Mouse (Mus musculus): ENCODE measurements around the gene Plek2.

The Plek2 gene

DNA sequence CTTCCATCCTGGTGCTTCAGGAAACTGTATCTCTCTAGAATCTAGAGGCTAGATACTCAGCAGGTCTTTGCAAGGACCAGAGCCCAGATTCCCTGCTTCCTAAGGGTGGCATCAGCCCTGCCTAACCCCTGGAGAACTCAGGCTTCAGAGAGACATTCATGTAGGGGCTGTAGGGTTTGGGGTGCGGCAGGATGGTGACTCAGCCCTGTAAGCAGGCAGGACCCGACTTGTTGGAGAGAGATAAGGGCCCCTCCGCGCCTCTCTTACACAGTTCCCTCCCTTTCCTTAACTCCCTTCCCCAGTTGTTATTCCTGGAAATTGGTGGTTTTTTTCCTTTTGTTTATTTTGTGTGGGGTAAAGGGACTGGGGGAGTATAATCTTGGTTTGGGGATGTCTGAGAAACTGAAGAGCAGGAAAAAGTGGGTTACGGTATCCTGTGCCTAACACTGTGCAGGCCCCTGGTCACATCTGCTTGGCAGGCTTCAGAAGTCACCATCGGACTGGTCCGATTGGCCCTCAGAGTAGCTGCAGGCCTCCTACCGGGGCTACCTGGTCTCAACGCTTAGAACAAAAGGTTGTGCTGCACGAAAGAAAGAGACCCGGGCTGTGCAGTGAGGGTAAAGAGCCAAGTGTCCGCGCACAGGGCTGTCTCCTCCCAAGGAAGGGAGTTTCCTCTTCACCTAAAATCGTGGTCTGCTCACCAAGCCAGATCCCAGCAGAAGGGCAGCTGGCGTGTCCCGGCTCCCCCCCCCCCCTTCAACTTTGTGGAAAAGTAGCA is 4.1 kb upstream of the Plek2 start:
- no peak for DNase-seq

DNA sequence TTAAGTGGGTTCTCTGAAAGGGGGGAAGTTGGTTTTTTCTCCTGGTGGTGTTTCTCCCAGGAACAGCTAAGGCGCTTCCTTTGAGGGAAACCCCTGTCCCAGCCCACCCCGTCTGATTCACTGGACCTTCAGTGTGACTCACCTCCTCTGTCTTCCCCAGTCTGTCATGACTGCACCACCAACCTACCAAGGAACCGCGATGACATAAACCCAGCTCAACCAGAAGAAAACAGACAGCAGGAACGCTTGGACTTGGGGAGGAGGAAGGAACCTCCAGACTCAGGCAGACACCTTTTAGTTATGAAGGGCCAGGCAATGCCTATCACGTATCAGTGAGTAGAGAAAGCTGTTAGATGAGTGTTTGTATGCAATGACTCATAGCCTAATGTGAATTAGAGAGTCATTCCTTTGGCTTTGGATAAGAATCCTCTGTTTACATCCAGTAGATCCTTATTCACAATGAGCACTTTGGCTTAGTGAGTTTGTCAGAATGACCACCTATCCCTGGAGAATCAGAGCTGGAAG is 1.4 kb upstream of the Plek2 start:
- DNase-seq, result no peak

DNA sequence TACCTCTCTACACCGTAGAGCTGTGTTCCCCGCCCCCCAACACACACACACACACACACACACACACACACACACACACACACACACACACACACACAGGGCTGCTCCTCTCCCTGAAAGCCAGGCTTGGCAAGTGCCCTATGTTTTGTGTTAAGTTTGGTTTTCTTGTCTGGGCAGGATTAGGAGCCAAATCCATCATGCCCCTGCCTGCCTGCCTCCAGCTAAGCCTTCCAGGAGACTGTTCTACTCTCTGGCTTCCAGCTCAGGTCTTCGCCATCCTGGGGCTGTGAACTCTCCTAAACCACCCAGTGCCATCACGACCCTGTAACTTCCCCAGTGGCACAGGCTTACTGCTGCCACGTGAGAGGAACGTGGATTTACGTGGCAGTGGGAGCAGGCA is 2.3 kb downstream of the Plek2 start:
- DNase-seq, result no peak

DNA sequence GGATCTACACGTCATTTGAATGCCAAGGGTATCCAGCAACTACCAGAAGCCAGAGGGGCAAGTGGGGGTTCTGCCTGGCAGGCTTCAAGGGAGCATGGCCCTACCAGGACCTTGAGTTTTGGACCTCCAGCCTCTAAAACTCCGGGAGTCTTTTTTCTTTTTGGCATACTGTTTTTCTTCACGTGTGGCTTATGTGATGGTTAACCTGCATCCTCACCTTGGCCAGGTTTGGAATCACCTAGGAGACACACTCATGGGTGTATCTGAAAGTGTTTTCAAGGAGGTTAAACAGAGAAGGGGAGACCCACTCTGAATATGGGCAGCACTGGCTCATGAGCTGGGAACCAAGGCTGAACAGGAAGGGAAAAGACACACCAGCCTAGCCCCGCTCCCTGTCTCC is 3.5 kb downstream of the Plek2 start:
- DNase-seq, result no peak

DNA sequence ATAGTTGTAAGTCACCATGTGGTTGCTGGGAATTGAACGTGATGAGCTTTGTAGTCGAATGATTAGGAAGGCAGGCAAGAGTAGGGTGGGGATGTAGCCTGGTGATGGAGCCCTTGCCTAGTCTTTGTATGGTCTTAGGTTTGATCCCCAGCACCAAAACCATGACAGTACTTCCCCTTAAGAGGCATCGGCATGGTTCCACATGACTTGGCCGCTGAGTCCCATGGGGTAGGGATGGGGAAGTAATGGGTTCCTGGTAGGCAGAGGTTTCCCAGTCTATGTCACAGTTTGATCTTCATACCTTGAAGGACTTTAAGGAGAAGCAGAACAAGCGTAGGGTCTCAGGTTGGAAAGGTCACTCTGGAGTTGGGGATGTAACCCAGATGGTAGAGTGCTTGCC is 5.3 kb downstream of the Plek2 start:
- no peak for DNase-seq

DNA sequence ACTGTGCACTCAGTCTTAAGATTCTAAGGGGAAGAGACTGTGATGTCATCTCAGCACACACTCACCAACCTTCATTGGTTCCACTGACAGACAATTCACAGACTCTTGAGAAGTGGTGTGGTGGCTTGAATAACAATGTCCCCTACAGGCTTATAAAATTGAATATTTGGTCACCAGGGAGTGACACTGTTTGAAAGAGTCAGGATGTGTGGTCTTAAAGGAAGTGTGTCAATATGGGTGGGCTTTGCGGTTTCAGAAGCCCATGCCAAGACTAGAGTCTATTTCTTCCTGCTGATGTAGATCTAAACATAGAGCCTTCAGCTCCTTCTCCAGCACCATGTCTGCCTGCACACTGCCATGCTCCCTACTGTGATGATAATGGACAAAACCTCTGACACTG is 8.9 kb downstream of the Plek2 start:
- DNase-seq, result no peak

DNA sequence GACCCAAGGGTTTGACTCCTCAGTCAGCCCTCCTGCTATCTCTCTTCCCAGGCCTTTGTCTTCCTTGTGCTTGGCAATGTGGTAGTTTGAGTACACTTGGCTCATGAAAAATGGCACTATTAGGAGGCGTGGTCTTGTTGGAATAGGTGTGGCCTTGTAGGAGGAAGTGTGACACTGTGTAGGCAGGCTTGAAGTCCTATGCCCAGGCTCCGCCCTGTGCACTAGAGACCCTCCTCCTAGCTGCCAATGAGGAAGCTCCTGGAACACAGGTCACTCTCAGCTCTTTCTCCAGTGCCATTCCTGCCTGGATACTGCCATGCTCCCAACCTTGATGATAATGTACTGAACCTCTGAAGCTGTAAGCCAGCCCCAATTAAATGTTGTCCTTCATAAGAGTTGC is 15.6 kb downstream of the Plek2 start:
- no peak for DNase-seq

DNA sequence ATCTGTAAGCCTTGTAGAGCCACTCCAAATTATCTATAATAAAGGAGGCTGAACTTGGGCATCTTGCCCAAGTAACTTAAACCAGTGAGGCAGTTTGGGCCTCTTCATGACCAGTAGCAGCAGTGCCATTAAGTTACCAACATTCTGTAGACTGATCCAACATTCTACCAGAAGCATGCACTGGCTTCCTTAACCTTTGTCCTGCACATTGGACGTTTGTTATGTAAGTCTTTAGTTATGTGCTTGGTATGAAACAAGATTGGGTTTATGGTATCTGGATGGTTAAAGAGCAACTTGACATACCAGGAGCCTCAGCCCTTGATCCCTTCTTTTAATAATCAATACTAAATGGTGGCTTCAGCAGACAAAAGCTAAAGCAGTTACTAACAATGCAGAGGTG is 16.7 kb downstream of the Plek2 start:
- no peak for DNase-seq

DNA sequence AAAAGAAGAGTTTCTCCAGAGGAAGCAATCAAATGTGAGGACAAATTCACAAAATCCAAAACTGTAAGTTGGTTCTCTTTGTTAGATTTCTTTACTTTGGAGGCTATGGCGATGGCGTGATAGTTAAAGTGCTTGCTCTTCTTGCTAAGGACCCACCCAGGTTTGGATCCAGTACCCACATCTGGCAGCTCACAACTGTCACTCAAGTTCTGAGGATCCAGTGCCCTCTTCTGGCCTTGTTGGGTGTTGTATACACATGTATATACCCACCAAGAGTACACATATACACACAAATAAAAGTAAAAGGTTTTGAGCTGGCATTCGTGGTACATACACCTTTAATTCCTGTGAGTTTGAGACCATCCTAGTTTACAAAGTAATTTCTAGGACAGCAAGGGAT is 32.2 kb downstream of the Plek2 start:
- DNase-seq, result no peak

DNA sequence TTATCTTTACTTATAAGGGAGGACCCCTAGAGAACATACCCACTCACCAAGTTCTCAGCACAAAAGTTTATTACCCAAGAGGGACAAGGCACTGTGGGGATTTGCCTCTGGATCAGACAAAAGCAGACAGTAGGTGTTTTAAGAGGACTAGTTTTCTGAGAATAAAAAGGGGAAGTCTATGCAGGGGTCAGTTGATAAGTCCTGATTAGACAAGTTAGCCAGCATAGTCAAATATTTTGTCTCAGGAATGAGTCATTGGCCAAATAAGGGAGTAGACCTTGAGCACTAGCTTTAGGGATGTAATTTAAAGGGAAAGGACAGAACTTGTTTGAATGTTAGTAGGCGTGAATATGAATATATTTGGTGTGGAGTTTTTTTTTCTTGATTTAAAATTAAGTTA is 38.6 kb downstream of the Plek2 start:
- no peak for DNase-seq

DNA sequence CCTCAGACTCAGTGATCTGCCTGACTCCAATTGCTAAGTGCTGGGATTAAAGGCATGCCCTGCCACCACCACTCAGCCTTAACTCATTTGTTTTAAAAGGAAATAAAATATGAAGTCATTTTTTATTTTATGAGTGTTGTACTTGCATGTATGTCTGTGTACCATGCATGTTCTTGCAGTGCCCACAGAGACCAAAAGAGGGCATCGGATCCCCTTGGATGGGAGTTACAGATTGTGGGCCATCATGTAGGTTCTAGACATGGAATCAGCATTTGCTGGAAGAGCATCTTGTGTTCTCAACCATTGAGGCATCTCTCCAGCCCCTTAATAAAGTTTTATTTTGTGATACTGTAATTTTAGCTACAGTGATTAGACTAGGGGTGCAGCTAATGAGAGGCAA is 41.3 kb downstream of the Plek2 start:
- DNase-seq, result peak; percentile 14

DNA sequence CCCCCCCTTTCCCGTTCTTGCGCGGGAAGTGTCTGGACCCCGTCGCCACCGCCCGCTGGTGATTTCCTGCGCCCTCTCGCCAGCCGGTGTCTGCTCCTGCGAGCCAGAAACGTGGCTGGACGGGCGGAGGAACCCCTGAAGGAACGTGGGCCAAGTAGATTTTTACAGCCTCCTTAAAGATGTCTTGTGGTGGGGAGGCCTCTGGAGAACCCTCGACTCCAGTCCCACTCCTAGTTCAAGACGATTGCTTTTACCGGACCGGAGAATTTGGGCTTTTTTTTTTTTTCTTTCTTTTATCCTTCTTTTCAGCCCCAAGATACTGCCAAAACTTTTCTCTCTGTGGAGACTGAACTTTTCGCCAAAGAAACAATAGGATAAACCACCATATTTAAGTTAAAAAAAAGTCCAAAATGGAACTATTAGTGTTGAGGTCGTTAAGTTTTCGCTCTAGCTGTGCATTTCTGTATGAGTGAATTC is 44.5 kb downstream of the Plek2 start:
- no peak for DNase-seq

DNA sequence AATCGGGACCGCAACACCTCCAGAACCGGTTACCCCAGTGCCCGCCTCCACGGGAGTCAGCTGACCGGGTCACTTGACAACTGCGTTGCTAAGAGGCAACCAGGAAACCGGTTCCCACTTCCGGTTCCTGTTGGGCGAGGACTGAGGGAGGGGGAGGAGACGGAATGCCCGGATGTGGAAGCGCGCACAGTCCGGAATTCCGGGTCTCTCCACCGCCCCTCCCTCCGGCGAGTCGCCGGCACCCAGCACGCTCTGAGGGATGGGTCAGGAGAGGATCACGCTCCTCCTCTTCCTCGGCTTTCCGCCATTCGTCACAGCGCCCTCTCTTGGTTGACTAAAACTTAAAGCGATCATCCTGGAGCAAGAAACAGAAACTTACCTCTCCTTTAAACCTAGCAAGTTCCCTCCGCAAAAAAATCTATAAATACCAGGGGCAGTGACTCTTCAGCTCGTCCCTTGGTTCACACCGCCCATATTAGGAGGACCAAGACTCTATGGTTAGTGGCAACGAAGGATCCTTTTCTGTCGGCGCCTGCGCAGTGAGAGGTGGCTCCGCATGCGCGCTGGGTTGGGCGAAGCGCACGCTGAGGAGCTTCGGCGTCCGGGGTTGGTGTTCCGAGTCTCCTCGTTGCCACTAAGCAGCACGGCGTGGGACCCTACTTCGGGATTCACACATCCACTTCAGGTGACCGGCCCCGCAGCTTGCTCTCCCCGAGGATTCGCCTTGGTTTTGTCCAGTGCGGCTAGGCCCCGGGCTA is 45.1 kb downstream of the Plek2 start, which contains the start of the genes Atp6v1d and Eif2s1:
Gene Atp6v1d, minus strand, starts transcription at position 143 of the 758 bp plus-strand sequence.
Gene Eif2s1, plus strand, starts transcription at position 324 of the 758 bp plus-strand sequence.
- DNase-seq, result peak; percentile 99

DNA sequence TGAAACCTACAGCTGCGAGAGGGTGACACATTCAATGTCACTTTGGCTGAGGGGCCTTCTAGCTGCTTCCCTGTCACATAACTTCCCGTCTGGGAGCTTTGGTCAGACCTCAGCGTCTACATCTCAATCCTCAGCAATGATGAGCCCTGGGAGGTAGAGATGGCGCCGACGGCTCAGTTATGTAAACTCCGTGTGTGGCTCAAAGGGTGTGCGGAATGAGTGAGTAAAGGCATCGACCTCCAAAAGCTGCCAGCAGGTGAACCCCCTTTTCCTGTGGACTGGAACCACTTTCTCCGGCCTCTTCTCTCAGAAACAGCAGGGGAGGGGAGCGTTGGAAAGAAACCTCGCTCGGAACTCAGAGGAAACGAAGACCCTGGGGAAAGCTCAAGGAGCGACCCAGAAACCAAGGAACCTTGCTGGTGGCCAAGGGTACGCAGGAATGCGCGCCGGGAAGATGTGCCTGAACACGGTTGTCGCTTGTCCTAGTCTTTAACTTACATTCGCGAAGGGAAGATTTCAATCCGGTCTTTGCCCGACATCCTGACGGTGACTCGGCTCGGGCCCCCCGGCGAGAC is 45.8 kb downstream of the Plek2 start:
- no peak for DNase-seq

DNA sequence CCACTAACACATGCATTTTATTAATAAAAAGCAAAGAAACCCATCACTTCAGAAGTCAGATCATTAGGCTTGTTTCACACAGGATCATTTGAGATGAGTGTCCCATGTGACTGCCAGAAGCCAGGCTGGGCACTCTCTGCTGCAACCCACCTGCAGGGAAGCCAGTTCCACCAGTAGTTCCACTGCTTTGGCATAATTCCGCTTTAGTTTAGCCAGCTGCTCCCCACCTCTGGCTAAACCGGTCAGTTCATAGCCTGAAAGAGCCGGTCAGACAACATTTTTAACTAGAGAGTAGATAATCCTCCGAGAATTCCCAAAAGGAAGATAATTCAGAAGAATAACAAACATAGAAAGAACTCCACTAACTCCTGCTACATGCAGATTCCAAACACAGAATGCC is 58.5 kb downstream of the Plek2 start:
- DNase-seq, result no peak

DNA sequence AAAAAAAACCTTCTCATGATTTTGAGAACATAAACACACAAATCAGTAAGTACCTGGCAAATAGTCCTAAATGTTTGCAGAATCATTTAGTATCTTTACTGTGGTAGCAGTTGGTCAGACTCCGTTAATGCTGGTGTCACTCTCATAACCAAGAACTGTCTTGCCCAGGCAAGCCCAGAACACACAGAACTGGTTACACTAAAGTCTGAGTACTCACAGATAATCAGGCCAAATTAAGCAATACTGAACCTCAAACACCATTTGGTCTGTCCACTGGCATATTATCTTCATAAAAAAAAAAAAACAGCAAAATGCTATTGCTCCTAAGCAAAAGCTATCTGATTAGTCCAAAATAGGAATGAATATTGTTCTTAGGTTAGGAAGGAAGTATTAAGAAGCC is 64.3 kb downstream of the Plek2 start:
- DNase-seq, result no peak

DNA sequence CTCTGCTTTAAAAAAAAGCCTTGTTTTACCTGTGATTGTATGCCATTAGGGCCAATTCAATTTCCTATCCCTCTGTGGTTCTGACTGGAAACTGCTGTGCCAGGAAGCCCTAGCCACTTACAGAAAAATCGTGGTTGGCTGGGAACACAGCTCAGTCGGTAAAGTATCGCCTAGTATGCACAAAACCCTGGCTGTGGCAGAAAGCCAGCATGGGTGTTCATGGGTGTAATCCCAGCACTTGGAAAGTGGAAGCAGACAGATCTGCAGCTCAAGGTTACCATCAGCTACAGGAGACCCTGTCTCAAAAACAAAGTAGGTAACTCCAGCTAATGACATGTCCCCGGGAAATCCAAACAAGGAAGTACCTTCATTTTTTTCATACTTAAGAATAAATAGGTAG is 66.9 kb downstream of the Plek2 start:
- no peak for DNase-seq
